Mouse (Mus musculus) midbrain, embryonic 16.5 days (tissue): ENCODE results near the gene Psme2. TPM values are rescaled to one million over a fixed set of nuclear protein-coding genes. Genes with fewer than 3 reads are reported as not detected.

ENCODE experiments used
- ATAC-seq: fragments of 200-750 bp; cut with Nextera tagmentation; 2 replicates; pipeline ENCODE4 v1.8.0; 2017; ENCODE audit warnings: moderate TSS enrichment
- H3K27ac ChIP-seq: fragments of 300-500 bp; sonication (generic); 2 replicates; pipeline ENCODE4 v1.5.1; 2014; ENCODE audit warnings: mild to moderate bottlenecking, low read length, mixed read lengths
- H3K27me3 ChIP-seq: fragments of 300-500 bp; sonication (generic); 2 replicates; pipeline ENCODE4 v1.6.1; 2014; ENCODE audit warnings: low read depth, low read length, mixed read lengths; ENCODE audit not compliant: control insufficient read depth, insufficient read depth
- H3K36me3 ChIP-seq: fragments of 300-500 bp; sonication (generic); 2 replicates; pipeline ENCODE4 v1.6.1; 2014; ENCODE audit warnings: mild to moderate bottlenecking, low read length, moderate library complexity, mixed read lengths; ENCODE audit not compliant: control insufficient read depth, insufficient read depth
- H3K4me1 ChIP-seq: fragments of 300-500 bp; sonication (generic); 2 replicates; pipeline ENCODE4 v1.6.1; 2014; ENCODE audit warnings: mild to moderate bottlenecking, low read length, mixed read lengths; ENCODE audit not compliant: control insufficient read depth, insufficient read depth
- H3K4me2 ChIP-seq: fragments of 300-500 bp; sonication (generic); 2 replicates; pipeline ENCODE4 v1.6.1; 2014; ENCODE audit warnings: mild to moderate bottlenecking, low read length, mixed read lengths
- H3K4me3 ChIP-seq: fragments of 300-500 bp; sonication (generic); 2 replicates; pipeline ENCODE4 v1.5.1; 2014; ENCODE audit warnings: low read depth, mild to moderate bottlenecking, low read length, moderate library complexity, mixed read lengths
- H3K9ac ChIP-seq: fragments of 300-500 bp; sonication (generic); 2 replicates; pipeline ENCODE4 v1.6.1; 2014; ENCODE audit warnings: low read depth, low read length, mixed read lengths
- H3K9me3 ChIP-seq: fragments of 300-500 bp; sonication (generic); replicated peaks from 2 replicates; pipeline ENCODE4 v1.6.1; 2014; ENCODE audit warnings: mild to moderate bottlenecking, low read length, mixed read lengths; ENCODE audit not compliant: control insufficient read depth, poor library complexity, severe bottlenecking
- WGBS: fragments of 180-500 bp; shearing (Covaris S2); extraction: QIAGEN DNeasy Blood & Tissue Kit; methylation state at CpG from one replicate; pipeline ENCODE4 v1.1.7; 2014; 5-methylcytosine and 5-hydroxymethylcytosine counted together
- polyA plus RNA-seq: library from polyadenylated mRNA; unstranded; fragments of >200 nt; fragmentation: Nextera tagmentation; extraction: Ambion mirVana; gene quantifications from 2 replicates; pipeline ENCODE4 v1.2.1, GENCODE M21; 2015

Psme2 gene
- polyA plus RNA-seq, 1 experiment from 2014 or later, result 183 TPM

DNA sequence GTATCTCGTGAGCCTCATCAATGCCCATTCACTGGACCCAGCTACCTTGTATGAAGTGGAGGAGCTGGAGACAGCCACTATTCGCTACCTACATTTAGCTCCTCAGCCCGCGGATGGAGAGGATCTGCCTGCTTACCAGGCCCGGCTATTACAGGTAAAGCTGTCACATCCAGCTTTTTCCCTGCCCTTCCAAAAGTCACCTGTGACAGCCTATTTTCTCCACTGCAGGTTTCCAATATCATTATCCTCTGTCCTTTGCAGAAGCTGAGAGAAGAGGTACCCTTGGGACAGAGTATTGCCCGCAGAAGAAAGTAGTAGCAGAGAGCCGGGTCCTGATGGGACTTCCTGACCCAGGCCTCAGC, 12.3 kb upstream of the Psme2 start, which contains the start of gene Irf9:
TSS of gene Irf9 (plus strand) at position 301 of the 362 bp plus-strand sequence.
- Histone ChIP-seq H3K36me3 (peaks cover 51% of the 10 kb centered on the region), H3K27me3 (no peaks in the 10 kb centered on the region), H3K9ac (peak within 1 kb of the TSS; percentile 41; the same call in 1 of the 2 replicates), H3K4me2 (peak within 1 kb of the TSS; percentile 50), H3K27ac (peak within 1 kb of the TSS; percentile 28; the same call in 1 of the 2 replicates), H3K9me3 (no peaks in the 10 kb centered on the region), H3K4me1 (peaks cover 7% of the 10 kb centered on the region; the same call in 1 of the 2 replicates), H3K4me3 (peak within 1 kb of the TSS; percentile 28)
- WGBS, result 93% methylated on average over 7 of the region's 7 CpGs
- ATAC-seq, result no peak; the same call in 1 of the 2 replicates

DNA sequence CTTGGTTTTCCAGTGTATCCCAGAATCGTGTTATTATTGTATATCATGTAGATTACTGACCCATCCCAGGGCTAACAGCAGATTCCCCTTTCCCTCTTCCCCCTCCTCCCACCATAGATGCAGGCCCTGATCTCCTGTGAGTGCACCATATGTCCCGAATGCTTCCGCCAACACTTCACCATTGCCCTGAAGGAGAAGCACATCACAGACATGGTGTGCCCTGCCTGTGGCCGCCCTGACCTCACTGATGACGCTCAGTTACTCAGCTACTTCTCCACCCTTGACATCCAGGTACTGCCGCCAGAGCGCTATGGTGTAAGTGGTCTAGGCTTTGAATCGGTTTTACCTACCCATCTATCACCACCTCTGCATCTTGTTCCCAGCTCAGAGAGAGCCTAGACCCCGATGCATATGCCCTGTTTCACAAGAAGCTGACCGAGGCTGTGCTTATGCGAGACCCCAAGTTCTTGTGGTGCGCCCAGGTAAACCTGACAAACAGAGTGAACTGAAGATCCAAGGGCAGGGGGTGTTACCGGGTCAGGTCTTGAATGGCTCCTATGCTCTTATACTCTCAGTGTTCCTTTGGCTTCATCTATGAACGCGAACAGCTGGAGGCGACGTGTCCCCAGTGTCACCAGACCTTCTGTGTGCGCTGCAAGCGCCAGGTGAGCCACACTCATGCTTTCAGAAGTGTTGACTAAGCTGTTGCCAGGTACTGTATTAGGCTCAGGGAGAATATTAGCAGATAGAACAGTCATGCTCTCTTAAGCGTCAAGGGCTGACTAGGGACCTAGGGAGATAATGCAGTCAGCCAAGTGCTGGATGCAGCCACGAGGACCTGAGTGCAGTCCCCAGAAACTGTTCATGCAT, 7.8 kb upstream of the Psme2 start:
- Histone ChIP-seq H3K4me1 (peaks cover 5% of the 10 kb centered on the region), H3K4me3 (no peak overlapping the region), H3K9me3 (no peaks in the 10 kb centered on the region), H3K27ac (no peak overlapping the region), H3K27me3 (no peaks in the 10 kb centered on the region), H3K36me3 (peaks cover 59% of the 10 kb centered on the region), H3K4me2 (no peak overlapping the region), H3K9ac (no peak overlapping the region)
- no peak for ATAC-seq
- WGBS, result 95% methylated on average over 21 of the region's 21 CpGs

DNA sequence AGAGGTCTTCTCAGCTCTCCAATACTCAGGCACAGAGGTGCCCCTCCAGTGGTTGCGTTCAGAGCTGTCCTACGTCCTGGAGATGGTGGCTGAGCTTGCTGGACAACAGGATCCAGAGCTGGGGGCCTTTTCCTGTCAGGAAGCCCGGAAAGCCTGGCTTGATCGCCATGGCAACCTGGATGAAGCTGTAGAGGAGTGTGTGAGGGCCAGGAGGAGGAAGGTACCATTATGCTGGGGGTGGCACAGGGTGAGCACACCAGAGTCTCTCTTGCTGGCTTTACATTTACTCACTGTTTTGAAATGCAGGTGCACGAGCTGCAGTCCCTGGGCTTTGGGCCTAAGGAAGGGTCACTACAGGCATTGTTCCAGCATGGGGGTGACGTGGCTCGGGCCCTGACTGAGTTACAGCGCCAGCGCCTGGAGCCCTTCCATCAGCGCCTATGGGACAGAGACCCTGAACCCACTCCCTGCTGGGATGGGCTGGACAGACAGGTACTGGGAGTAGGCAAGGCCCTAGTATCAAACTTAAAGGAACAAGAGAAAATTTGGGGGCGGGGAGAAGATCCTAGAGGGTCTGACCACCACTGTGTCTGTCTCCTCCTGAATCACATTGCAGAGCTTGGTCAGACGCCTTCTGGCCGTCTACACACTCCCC, 5.2 kb upstream of the Psme2 start:
- H3K9ac ChIP-seq, result no peak overlapping the region
- H3K4me3 ChIP-seq, result no peak overlapping the region
- WGBS, result 69% methylated on average over 13 of the region's 13 CpGs
- no peak overlapping the region for H3K4me2 ChIP-seq
- peaks cover 44% of the 10 kb centered on the region for H3K36me3 ChIP-seq
- no peaks in the 10 kb centered on the region for H3K27me3 ChIP-seq
- H3K27ac ChIP-seq, result no peak overlapping the region
- no peaks in the 10 kb centered on the region for H3K9me3 ChIP-seq
- peaks cover 20% of the 10 kb centered on the region for H3K4me1 ChIP-seq
- no peak for ATAC-seq

DNA sequence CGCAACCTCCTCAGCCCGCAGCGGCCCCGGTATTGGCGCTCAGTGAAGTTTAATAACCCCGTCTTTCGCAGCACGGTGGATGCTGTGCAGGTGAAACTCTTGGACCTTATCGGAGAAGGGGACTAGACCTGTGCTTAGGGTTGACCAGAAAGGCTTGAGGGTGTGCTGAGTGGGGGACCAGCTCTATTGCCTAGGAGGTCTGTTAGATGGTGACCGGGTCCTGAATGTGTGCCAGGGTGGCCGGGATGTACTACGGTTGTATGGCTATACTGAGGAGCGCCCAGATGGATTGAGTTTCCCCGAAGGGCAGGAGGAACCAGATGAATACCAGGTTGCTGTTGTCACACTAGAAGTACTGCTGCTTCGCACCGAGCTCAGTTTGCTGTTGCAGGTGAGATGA, 1.3 kb upstream of the Psme2 start:
- peaks cover 26% of the 10 kb centered on the region for H3K4me1 ChIP-seq
- WGBS, result 7% methylated on average over 16 of the region's 16 CpGs
- H3K27me3 ChIP-seq, result no peaks in the 10 kb centered on the region
- no peak for ATAC-seq
- peaks cover 21% of the 10 kb centered on the region for H3K36me3 ChIP-seq
- peak overlapping the region; percentile 86 for H3K9ac ChIP-seq
- H3K4me2 ChIP-seq, result peak overlapping the region; percentile 95
- no peaks in the 10 kb centered on the region for H3K9me3 ChIP-seq
- H3K27ac ChIP-seq, result peak overlapping the region; percentile 91; the same call in 1 of the 2 replicates
- peak overlapping the region; percentile 91 for H3K4me3 ChIP-seq

DNA sequence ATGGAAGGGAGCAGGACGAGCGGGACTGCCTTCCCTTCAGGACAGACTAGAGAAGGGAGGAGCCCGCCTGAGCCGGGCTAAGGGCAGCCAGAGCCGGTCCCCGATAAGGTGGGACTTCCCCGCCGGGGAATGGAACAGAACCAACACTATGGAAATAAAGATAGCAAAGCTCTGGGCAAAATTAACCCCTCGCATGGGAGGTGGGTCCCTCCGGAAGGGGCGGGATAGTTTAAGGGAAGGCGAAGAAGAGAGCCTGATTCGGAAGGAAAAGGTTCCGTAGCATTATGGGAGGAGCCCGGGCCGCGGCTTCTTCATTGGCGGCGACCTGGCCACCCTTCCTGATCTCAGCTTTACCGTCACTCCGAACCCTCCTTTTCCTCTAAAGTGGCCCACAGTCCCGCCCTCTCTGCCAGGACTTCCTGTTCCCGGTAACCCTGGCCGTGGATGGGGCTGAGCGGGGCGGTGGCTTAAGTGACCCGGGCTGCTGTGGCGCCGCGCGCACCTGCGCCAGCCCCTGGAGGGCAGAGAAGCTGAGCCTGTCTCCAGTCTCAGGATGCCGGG, 498 bp upstream of the Psme2 start, which contains the start of gene Rnf31:
TSS of gene Rnf31 (plus strand) at position 378 of the 561 bp plus-strand sequence.
- Histone ChIP-seq H3K27ac (peak within 1 kb of the TSS; percentile 91), H3K9ac (peak within 1 kb of the TSS; percentile 86), H3K4me1 (peaks cover 26% of the 10 kb centered on the region), H3K4me2 (peak within 1 kb of the TSS; percentile 95), H3K36me3 (peaks cover 18% of the 10 kb centered on the region), H3K27me3 (no peaks in the 10 kb centered on the region), H3K9me3 (no peaks in the 10 kb centered on the region), H3K4me3 (peak within 1 kb of the TSS; percentile 91)
- under 1% methylated on average over 33 of the region's 33 CpGs for WGBS
- peak; percentile 94 for ATAC-seq

DNA sequence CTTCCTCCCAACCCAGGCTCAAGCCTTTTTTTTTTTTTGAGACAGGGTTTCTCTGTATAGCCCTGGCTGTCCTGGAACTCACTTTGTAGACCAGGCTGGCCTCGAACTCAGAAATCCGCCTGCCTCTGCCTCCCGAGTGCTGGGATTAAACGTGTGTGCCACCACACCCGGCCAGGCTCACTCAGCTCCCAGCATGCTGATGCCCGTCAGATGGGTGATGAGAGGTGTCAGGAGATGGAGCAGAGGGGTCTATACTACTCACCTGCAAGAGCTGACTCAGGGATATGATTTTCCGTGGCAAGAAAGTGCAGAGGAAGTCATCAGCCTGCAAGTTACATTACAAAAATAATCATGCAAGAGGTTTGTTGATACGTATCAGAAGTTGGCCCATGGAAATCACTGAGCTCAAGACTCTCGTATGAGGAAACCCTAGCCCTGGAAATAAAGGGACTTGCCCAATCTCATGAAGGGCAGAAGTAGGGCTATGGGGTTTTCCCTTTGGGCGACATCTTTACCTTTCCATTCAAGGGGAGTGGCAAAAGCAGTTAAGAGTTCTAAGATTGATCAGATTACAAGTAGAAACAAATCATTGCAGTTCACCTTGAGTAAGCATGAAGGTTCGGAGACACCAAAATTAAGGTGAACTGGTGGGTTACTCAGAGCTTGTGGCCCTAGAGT, 1.0 kb downstream of the Psme2 start:
- Histone ChIP-seq H3K4me2 (peak overlapping the region; percentile 95), H3K27ac (peak overlapping the region; percentile 91), H3K4me1 (peaks cover 29% of the 10 kb centered on the region), H3K4me3 (peak overlapping the region; percentile 91), H3K27me3 (no peaks in the 10 kb centered on the region), H3K9ac (peak overlapping the region; percentile 86), H3K9me3 (no peaks in the 10 kb centered on the region), H3K36me3 (peaks cover 6% of the 10 kb centered on the region; the same call in 1 of the 2 replicates)
- ATAC-seq, result no peak
- WGBS, result 91% methylated on average over 11 of the region's 11 CpGs

DNA sequence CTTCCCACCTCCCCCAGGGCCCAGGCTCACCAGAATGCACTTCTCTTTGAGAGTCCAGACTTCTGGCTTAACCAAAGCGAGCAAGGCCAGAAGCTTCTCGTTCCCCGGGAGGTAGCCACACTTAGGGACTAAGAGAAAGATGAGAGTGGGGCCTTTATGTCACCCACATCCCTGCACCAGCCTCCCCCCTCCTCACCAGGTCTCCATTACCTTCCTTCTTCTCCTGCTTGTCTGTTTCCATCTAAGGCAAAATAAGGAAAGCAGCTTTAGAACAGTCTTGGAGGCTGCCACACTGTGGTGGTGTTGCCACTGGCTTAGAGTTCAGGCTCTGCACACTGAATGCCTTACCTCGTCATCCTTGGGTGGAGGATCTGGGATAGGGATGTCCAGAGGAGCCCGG, 1.6 kb downstream of the Psme2 start:
- H3K4me3 ChIP-seq, result no peak overlapping the region
- no peak overlapping the region for H3K9ac ChIP-seq
- no peak overlapping the region for H3K27ac ChIP-seq
- no peaks in the 10 kb centered on the region for H3K27me3 ChIP-seq
- peaks cover 32% of the 10 kb centered on the region for H3K4me1 ChIP-seq
- peaks cover 6% of the 10 kb centered on the region; the same call in 1 of the 2 replicates for H3K36me3 ChIP-seq
- WGBS, result 94% methylated on average over 5 of the region's 5 CpGs
- no peaks in the 10 kb centered on the region for H3K9me3 ChIP-seq
- ATAC-seq, result no peak
- no peak overlapping the region for H3K4me2 ChIP-seq

DNA sequence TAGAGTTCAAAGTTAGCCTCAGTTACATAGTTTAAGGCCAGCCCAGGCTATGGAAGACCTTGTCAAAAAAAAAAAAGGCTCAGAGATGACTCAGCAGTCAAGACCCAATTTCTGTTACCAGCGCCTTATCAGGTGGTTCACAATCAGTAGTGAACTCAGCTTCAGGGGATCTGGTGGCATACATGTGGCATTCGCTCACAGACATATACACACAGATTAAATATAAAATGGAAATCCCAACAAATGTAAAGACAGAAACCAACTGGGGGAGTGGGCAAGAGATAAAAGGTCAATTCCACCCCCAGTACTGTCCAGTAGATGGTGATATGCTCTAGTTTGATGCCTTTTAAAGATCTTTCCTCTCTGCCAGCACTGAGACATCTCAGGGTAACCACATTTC, 4.8 kb downstream of the Psme2 start:
- H3K9me3 ChIP-seq, result no peaks in the 10 kb centered on the region
- no peak overlapping the region for H3K4me2 ChIP-seq
- no peak overlapping the region for H3K4me3 ChIP-seq
- peaks cover 16% of the 10 kb centered on the region for H3K4me1 ChIP-seq
- no peak overlapping the region for H3K9ac ChIP-seq
- ATAC-seq, result no peak
- peaks cover 4% of the 10 kb centered on the region; the same call in 1 of the 2 replicates for H3K36me3 ChIP-seq
- 96% methylated on average over 2 of the region's 2 CpGs for WGBS
- no peaks in the 10 kb centered on the region for H3K27me3 ChIP-seq
- no peak overlapping the region for H3K27ac ChIP-seq
